Mouse (Mus musculus): ENCODE data around the gene Ndufa11.
A peak's percentile ranks its signal among the peaks of the same experiment; 100 is the strongest.

The Ndufa11 gene

DNA sequence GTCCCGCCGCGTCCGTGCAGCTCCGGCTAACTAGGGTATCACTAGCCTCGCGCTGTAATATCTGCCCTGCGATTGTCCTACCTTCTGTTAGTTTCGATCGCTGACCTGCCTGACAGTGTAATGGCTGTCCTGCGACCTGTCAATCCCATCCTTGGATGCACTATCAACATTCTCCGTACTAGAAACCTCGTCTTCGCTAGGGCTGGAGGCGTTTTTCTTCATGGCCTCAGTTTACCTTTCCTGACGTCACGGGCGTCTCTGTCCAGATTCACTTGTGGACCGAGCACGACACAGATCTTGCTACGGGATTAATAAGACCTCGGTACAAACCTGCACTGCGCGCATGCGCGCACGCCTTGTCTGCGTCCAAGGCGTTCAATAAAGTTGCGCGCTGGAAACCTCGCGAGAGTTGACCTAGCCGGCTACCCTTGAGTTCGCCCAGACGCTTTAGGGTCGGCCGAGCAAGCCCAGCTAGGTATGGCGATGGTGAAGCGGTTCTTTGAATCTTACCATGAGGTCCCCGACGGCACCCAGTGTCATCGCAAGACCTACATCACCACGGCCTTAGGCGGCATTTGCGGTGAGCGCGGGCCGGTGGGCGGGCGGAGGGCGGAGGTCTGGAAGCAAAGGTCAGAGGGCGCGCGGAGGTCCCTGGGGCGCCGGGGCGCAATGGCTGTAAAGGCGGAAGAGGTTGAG, at the start of gene Ndufa11, which contains the start of gene Vmac:
TSS of gene Ndufa11 (plus strand) at position 405 of the 696 bp plus-strand sequence.
TSS of gene Vmac (minus strand) at position 660 of the 696 bp plus-strand sequence.
- peak; percentile 97 for DNase-seq (ENCODE audit: low read depth, low spot score)

DNA sequence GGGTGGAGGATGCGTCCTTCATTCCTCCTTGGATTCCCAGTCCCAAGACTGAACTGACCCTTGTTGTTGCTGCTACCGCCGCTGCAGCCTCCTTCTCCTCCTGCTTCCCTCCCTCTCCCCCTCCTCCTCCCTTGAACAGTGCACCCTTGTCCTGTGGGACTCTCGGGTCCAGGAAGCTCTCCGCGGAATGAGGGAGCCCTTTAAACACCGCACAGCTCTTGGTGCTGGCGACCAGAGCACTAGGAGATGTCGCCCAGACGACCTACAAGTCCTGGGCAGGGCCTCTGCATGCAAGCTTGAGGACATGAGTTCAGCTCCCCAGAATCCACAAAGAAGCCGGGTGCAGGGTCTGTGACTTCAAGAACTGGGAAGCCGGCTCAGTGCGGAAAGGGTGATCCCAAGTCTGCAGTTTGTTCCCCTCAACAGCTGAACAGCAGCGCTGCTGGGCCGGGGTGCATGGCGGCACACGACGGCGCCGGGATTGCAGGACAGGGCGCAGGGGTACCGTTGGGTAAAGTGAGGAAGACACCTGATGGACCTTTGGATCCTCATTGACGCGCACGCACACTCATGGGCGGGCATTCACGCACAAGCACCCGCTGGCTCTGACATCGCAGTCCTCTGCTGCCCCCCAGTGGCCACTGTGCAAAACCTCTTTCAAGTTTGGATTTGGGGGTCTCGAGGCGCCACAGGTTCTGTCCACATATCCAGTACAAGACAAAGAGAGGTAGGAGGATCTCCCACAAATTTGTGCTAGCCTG, 49.0 kb upstream of the Ndufa11 start:
- DNase-seq (ENCODE audit: low read depth, low spot score): peak; percentile 82

- no peak for DNase-seq (ENCODE audit: low read depth, low spot score)
Observed at GRCm38 (mm10) chr17:56669766-56670165, 47.8 kb upstream of the Ndufa11 start.

GRCm38 (mm10) chr17:56672941-56673646, 44.5 kb upstream of the Ndufa11 start, which contains the start of gene Ranbp3:
Gene Ranbp3, plus strand, starts transcription at chr17:56673294.
- peak; percentile 100 for DNase-seq (ENCODE audit: low read depth, low spot score)

DNA sequence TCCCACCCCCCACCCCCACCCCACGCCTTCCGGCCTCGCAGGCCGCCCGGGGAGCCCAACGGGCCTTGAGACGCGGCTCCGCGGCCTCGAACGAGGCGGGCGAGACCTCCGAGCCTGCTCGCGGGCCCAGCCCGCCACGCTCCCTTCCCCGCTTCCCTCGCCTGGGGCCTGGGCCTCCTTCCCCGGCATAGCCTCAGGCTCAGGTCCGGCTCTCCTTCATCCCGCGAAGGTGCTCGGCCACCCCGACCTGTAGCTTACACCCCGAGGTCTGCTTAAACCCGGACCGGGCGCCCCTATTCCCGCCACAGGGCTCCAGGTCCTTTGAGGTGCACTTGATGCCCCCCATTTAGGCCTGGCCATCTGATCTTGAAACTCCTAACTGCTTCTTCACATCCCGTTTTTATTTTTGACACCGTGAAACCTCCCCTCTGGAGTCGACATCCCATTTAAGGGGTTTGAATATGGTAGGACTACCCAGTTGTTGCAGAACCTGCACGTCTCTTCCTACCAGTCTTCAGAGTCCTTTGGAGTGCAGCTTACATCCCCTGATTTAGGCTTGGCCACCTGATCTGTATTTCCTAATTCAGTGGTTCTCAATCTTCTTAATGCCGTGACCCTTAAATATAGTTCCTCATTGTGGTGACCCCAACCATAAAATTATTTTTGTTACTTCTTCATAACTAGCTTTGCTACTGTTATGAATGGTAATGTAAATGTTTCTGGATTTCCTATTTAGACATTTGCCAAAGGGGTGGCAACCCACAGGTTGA, 43.7 kb upstream of the Ndufa11 start:
- no peak for DNase-seq (ENCODE audit: low read depth, low spot score)

DNA sequence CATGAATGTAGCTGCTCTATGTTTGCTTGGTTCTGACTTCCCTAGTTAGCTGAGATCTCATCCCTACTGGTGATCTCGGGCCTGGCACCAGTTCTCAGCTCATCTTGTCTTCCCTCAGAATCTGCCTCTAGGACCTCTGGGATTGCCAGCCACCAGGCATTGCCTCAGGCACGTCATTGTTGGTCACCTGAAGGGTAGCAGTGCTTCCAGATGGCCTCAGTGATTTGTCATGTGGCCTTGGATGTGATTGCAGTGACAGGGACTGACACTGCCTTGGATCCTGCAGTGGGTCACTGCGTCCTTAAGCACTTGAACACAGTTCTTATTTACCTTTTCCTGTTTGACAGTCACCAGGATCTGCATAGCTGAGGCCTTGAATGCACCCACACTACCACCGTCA, 35.8 kb upstream of the Ndufa11 start:
- no peak for DNase-seq (ENCODE audit: low read depth, low spot score)

DNA sequence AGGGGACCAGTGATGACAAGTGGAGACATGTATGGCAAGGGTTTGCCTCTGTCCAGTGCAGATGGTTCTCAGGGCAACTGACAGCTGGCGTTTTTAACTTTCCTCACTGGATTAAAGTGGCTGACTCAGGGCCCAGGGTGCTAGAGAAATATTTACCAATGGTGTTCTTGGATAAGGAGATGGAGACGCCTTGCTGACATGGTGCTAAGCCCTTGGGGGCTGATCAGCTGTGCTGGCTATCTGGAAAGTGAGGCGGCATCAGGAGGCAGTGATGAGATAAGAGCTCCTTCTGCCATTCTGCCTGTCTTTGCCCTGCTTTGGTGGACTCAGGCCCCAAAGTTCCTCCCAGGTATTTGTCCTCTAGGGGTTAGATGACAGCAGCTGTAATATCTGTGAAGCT, 34.7 kb upstream of the Ndufa11 start:
- DNase-seq (ENCODE audit: low read depth, low spot score): no peak

- DNase-seq (ENCODE audit: low read depth, low spot score): no peak
Observed at GRCm38 (mm10) chr17:56683546-56684140, 33.9 kb upstream of the Ndufa11 start.

GRCm38 (mm10) chr17:56684649-56685048, 32.9 kb upstream of the Ndufa11 start:
- DNase-seq (ENCODE audit: low read depth, low spot score): no peak

GRCm38 (mm10) chr17:56686801-56687200, 30.8 kb upstream of the Ndufa11 start:
- DNase-seq (ENCODE audit: low read depth, low spot score): no peak

DNA sequence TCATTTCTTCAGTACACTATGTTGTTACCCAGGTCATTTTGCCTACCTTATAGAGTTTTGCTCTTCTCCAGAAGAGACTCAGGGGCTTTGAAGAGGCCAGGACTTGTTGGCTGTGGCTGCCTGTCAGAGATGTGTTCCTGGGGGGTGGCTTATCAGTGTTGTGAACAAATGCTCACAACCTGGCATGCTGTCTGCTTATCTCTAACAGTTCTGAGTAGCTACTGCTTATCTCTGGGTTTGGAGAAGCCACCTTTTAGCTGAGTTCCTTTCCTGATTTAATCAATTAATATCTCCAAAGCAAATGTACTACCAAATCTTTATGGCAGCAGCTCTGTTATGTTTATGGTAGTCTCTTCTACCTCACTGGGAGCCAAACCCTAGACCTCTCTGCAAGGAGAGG, 29.5 kb upstream of the Ndufa11 start:
- DNase-seq (ENCODE audit: low read depth, low spot score): no peak

- DNase-seq (ENCODE audit: low read depth, low spot score): no peak
Observed at GRCm38 (mm10) chr17:56688689-56689088, 28.9 kb upstream of the Ndufa11 start.

GRCm38 (mm10) chr17:56693395-56693794, 24.2 kb upstream of the Ndufa11 start:
- DNase-seq (ENCODE audit: low read depth, low spot score): no peak

- DNase-seq (ENCODE audit: low read depth, low spot score): no peak
Observed at GRCm38 (mm10) chr17:56693851-56694310, 23.7 kb upstream of the Ndufa11 start.

- DNase-seq (ENCODE audit: low read depth, low spot score): no peak
Observed at GRCm38 (mm10) chr17:56700451-56700850, 17.1 kb upstream of the Ndufa11 start.

DNA sequence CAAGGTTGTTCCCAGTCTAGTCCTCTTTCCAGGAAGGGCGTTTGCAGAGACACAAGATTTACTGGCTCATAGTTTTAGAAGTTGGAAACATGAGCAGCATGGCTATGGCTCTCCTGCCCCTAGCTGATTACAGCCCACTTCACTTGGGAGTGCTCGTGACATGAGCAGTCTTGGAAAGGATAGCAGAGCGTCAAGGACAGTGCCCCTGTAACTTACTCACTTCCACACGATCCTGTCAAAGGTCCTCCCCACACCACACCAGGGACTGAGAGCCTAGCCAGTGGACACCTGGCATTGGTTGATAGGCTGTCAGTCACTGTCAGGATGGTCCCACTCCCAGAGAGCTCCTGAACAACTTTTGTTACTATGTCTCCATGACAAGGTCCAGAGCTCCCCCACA, 14.5 kb upstream of the Ndufa11 start:
- DNase-seq (ENCODE audit: low read depth, low spot score): no peak

DNA sequence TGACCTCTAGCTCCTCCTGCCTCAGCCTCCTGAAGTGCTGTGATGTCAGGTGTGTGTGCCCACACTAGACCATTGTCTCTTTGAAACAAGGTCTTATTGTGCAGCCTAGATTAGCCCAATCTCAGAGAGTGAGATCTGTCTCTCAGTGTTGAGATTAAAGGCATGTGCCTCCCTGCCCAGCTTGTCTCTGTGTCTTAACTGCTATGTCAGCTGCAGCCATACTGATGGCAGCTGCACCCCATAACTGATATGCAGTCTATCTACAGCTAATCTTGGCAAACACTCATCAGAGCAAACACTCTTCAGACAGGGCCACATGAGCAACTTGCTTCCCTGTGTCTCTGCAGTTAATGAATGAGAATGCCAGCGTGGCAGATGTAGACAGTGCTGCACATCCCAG, 11.1 kb upstream of the Ndufa11 start:
- DNase-seq (ENCODE audit: low read depth, low spot score): no peak

DNA sequence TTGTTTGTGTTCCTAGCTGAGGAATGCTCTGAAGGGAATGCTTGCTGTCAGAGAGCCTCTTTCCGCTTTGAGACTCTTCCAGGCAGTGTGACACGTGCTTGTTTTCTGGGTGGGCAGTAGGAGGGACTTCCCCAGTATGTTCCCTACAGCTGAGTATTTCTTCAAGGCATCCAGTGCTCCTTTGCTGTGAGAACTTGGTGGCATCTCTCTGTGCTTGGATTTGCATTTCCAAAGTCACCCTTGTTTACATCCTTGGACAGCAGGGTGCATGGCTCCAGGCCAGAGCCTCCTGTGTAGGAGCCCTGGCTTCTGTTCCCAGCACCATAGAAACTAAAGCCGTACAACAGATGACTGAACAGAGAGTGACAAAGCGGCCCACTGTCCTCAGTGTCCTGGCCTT, 8.9 kb upstream of the Ndufa11 start:
- DNase-seq (ENCODE audit: low read depth, low spot score): no peak

- DNase-seq (ENCODE audit: low read depth, low spot score): no peak
Observed at GRCm38 (mm10) chr17:56709708-56710107, 7.9 kb upstream of the Ndufa11 start.

DNA sequence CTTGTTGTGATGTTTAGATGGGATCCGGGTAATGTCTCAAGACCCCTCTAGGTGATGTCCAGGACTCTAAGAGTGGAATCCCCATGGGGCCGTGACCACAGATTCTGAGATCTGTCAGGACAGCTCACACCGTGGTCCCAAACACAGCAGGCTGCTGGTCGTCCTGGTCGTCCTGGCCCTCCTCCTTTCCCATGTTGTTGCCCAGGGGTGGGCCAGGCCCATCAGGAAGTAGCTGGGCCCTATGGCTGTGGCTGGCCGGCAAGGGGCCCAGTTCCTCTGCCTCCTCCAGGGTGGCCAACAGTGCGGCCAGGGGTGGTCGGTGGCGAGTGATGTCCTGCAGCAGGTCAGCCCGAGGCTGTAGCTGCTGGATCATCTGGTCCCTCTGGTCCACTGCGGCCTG, 2.2 kb upstream of the Ndufa11 start:
- no peak for DNase-seq (ENCODE audit: low read depth, low spot score)

Data from CD4-positive helper T cell, adult 2 months (primary cell).